In the genomic region with DNA sequence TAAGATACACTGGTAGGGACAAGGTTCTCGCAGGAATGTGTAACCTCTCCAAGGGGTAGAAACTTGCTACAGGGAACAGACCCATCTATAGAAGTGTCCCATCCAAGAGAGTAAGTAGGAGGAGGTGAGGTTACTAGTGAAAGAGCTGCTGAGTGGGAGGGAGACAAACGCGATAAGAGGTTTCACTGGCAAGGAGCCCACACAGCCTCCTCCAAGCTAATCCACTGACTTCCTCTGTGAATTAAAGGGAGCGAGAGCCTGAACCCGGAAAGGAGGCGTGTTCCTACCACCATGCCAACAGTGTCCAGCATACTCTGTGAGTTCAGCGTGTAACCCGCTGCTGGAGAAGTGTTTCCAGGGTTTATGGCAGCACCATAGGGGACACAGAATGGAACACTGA, we compare ENCODE assay signal across 16 mouse cellular contexts. TPM values are rescaled to one million over a fixed set of nuclear protein-coding genes. Genes with fewer than 3 reads are reported as not detected.
DNase-seq lines count a peak whose midpoint lies in the region; ATAC-seq and TF ChIP-seq lines count a peak whose summit lies in the region.
"Had no signal": no experiment of that assay in that cellular context is flagged by ENCODE, and none has a peak within 500 bp of the region (broad histone marks: within the 10 kb centered on the region; RNA-seq: fewer than 3 reads in every experiment).

No protein-coding gene starts in this region.

- ATAC-seq in kidney, embryonic 15.5 days (replicated peaks; ENCODE audit: low FRiP score) = no peak
- no peak for ATAC-seq in midbrain, embryonic 16.5 days
- no peak for ATAC-seq in forebrain, embryonic 13.5 days
- ATAC-seq: inflammation-experienced regulatory T-cells, adult 6 months had no signal

- H3K9me3 ChIP-seq in kidney, embryonic 15.5 days (replicated peaks) = no peaks in the 10 kb centered on the region
- no peaks in the 10 kb centered on the region for H3K9me3 ChIP-seq in midbrain, embryonic 16.5 days (replicated peaks; ENCODE audit: control insufficient read depth, low read length, poor library complexity, severe bottlenecking)
- H3K9me3 ChIP-seq in forebrain, embryonic 13.5 days (replicated peaks) = no peaks in the 10 kb centered on the region
- H3K9me3 ChIP-seq: embryonic facial prominence, embryonic 12.5 days; limb, embryonic 10.5 days; liver, embryonic 13.5 days had no signal

- peak; percentile 4 for DNase-seq in cerebellum, postnatal 14 days
- DNase-seq in cerebellum, adult 2 months = no peak
- peak; percentile 7 for DNase-seq in kidney, postnatal 14 days
- peak; percentile 5 to 11 for DNase-seq in heart, postnatal 14 days
- peak; percentile 17 for DNase-seq in ovary, postnatal 36 days (ENCODE audit: low spot score)
- DNase-seq: adrenal gland, adult 2 months; cerebellum, postnatal 25 days; liver, embryonic 13.5 days; right cerebral cortex, postnatal 25 days had no signal

- H3K4me3 ChIP-seq in cerebellum, adult 2 months (replicated peaks; ENCODE audit: insufficient read depth, low read depth, low read length) = no peak overlapping the region
- no peak overlapping the region for H3K4me3 ChIP-seq in kidney, embryonic 15.5 days (replicated peaks)
- H3K4me3 ChIP-seq in midbrain, embryonic 16.5 days (ENCODE audit: low read depth, low read length) = no peak overlapping the region
- no peak overlapping the region for H3K4me3 ChIP-seq in forebrain, embryonic 13.5 days
- H3K4me3 ChIP-seq: embryonic facial prominence, embryonic 12.5 days; limb, embryonic 10.5 days; liver, embryonic 13.5 days; myocyte had no signal

- no peaks in the 10 kb centered on the region for H3K4me1 ChIP-seq in cerebellum, adult 2 months (ENCODE audit: control insufficient read depth, insufficient read depth, low read length)
- H3K4me1 ChIP-seq in kidney, embryonic 15.5 days = no peaks in the 10 kb centered on the region
- no peaks in the 10 kb centered on the region for H3K4me1 ChIP-seq in midbrain, embryonic 16.5 days (ENCODE audit: control insufficient read depth, insufficient read depth, low read length)
- H3K4me1 ChIP-seq in forebrain, embryonic 13.5 days = no peaks in the 10 kb centered on the region
- H3K4me1 ChIP-seq: embryonic facial prominence, embryonic 12.5 days; limb, embryonic 10.5 days; liver, embryonic 13.5 days had no signal

- no peak overlapping the region for H3K27ac ChIP-seq in cerebellum, adult 2 months (ENCODE audit: insufficient read depth, low read length)
- no peak overlapping the region for H3K27ac ChIP-seq in kidney, embryonic 15.5 days
- H3K27ac ChIP-seq in midbrain, embryonic 16.5 days (ENCODE audit: low read length) = no peak overlapping the region
- no peak overlapping the region for H3K27ac ChIP-seq in forebrain, embryonic 13.5 days
- H3K27ac ChIP-seq: embryonic facial prominence, embryonic 12.5 days; limb, embryonic 10.5 days; liver, embryonic 13.5 days had no signal

- TF ChIP-seq CTCF in cerebellum, adult 2 months (IDR thresholded peaks at IDR 0.05; ENCODE audit: borderline replicate concordance, insufficient read depth, low read depth, low read length) = no peak

- intact Hi-C loops in heart, postnatal 14 days (cut with DNase I) = no loop called here

- H3K9ac ChIP-seq in kidney, embryonic 15.5 days = no peak overlapping the region
- no peak overlapping the region for H3K9ac ChIP-seq in midbrain, embryonic 16.5 days (ENCODE audit: low read depth, low read length)
- H3K9ac ChIP-seq in forebrain, embryonic 13.5 days = no peak overlapping the region
- H3K9ac ChIP-seq: embryonic facial prominence, embryonic 12.5 days; liver, embryonic 13.5 days had no signal

- WGBS in cerebellum, adult 2 months = 38% methylated on average over 8 of the region's 8 CpGs
- WGBS in kidney, embryonic 15.5 days = 63% methylated on average over 8 of the region's 8 CpGs
- 71% methylated on average over 8 of the region's 8 CpGs for WGBS in midbrain, embryonic 16.5 days
- 78% methylated on average over 8 of the region's 8 CpGs for WGBS in forebrain, embryonic 13.5 days

- no peaks in the 10 kb centered on the region for H3K27me3 ChIP-seq in cerebellum, adult 2 months (ENCODE audit: control insufficient read depth, insufficient read depth, low read length)
- no peaks in the 10 kb centered on the region for H3K27me3 ChIP-seq in kidney, embryonic 15.5 days
- H3K27me3 ChIP-seq in midbrain, embryonic 16.5 days (ENCODE audit: control insufficient read depth, insufficient read depth, low read depth, low read length) = no peaks in the 10 kb centered on the region
- H3K27me3 ChIP-seq in forebrain, embryonic 13.5 days = no peaks in the 10 kb centered on the region
- H3K27me3 ChIP-seq: embryonic facial prominence, embryonic 12.5 days; liver, embryonic 13.5 days had no signal

- H3K36me3 ChIP-seq in kidney, embryonic 15.5 days = no peaks in the 10 kb centered on the region
- H3K36me3 ChIP-seq in midbrain, embryonic 16.5 days (ENCODE audit: control insufficient read depth, insufficient read depth, low read length) = no peaks in the 10 kb centered on the region
- H3K36me3 ChIP-seq in forebrain, embryonic 13.5 days (ENCODE audit: poor library complexity, severe bottlenecking) = no peaks in the 10 kb centered on the region
- H3K36me3 ChIP-seq: embryonic facial prominence, embryonic 12.5 days; limb, embryonic 10.5 days; liver, embryonic 13.5 days had no signal

- TF ChIP-seq POLR2A in cerebellum, adult 2 months (IDR thresholded peaks at IDR 0.05; ENCODE audit: borderline replicate concordance, insufficient read depth, low read length) = no peak

- no peak overlapping the region for H3K4me2 ChIP-seq in kidney, embryonic 15.5 days
- no peak overlapping the region for H3K4me2 ChIP-seq in midbrain, embryonic 16.5 days (ENCODE audit: low read length)
- H3K4me2 ChIP-seq in forebrain, embryonic 13.5 days = no peak overlapping the region
- H3K4me2 ChIP-seq: embryonic facial prominence, embryonic 12.5 days; liver, embryonic 13.5 days had no signal

RNA-seq across cellular contexts. Expression of a gene that starts 29.0 kb away (rescaled TPM):
- polyA plus RNA-seq in cerebellum, adult 2 months (2012; rRNA removed) = 17.4 and 19.9 TPM in 2 replicates
- 20.8 and 25.0 TPM in 2 replicates for polyA plus RNA-seq in kidney, embryonic 15.5 days (2015; fragmentation: Nextera tagmentation; extraction: Ambion mirVana)
- total RNA-seq in heart, postnatal 14 days (2021) = 1 to 10 TPM; 2.0 to 2.5 TPM
- 35.3 and 38.6 TPM in 2 replicates for polyA plus RNA-seq in midbrain, embryonic 16.5 days (2015; fragmentation: Nextera tagmentation; extraction: Ambion mirVana)
- 30.8 and 31.8 TPM in 2 replicates for polyA plus RNA-seq in forebrain, embryonic 13.5 days (2015; fragmentation: Nextera tagmentation; extraction: Ambion mirVana)

Comparison
In these comparisons a context has a peak if more than half of its experiments do, and no peak if none do; other contexts are left out.
1. DNase-seq: peak in cerebellum, postnatal 14 days (2 of 2), kidney, postnatal 14 days (single experiment), heart, postnatal 14 days (2 of 2) and ovary, postnatal 36 days (single experiment); none in cerebellum, adult 2 months (0 of 2).